Mouse (Mus musculus): ENCODE measurements at regions not wholly inside any gene's neighbourhood (a gene's known extent, or its start where the extent isn't known, plus 50 kb on each side); places are given as distances from the start of the nearest gene placed in this dataset.

- TF ChIP-seq CTCF (IDR thresholded peaks at IDR 0.05; ENCODE audit: low read depth) (no peak), EP300 (optimal IDR thresholded peaks at IDR 0.05) (no peak)
Measured at GRCm38 (mm10) chr13:44121932-44122331, 337.4 kb downstream of the Cd83 start.

Measured in stomach, postnatal 0 days (tissue).